Mouse (Mus musculus): Measurements from ENCODE around the gene Plagl1. TPM values are rescaled to one million over a fixed set of nuclear protein-coding genes. Genes with fewer than 3 reads are reported as not detected.

Plagl1 gene
- polyA plus RNA-seq, 1 experiment from 2014 or later: 466 TPM

DNA sequence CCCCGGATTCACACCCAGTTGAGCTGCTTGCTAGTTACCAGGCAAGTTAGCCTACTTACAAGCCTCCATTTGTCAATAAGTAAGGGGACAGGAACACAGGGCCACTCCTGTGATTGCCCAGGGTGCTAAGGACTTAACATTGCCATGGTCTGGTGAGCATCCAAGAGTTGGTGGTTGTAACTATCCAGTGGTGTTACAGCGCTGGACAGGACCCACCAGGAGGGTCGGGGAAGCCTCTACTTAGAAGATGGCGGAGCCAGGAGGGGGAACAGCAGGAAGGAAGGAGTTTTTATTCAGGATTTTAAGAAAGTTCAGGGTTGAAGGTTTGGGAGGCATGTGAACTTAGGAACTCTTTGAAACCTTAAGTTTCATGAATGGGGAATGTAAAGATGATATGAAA lies 53.3 kb downstream of the Plagl1 start:
- Histone ChIP-seq H3K9ac (replicated peaks; ENCODE audit: low read depth, low read length) (no peak overlapping the region), H3K4me2 (replicated peaks; ENCODE audit: low read depth, low read length) (no peak overlapping the region), H3K4me1 (ENCODE audit: control insufficient read depth, insufficient read depth, low read length) (peaks cover 19% of the 10 kb centered on the region), H3K4me3 (ENCODE audit: low read depth, low read length) (no peak overlapping the region), H3K36me3 (ENCODE audit: control insufficient read depth, insufficient read depth, low read length) (0 out of 2 replicates have a peak, but pooled peaks cover 8% of the 10 kb centered on the region), H3K27me3 (ENCODE audit: control insufficient read depth, insufficient read depth, low read length) (no peaks in the 10 kb centered on the region), H3K9me3 (ENCODE audit: control insufficient read depth, low read depth, low read length) (no peaks in the 10 kb centered on the region), H3K27ac (ENCODE audit: low read length) (0 out of 2 replicates have a peak overlapping the region, but pooled peaks have one; percentile 6)
- ATAC-seq (ENCODE audit: insufficient number of reproducible peaks, insufficient read depth, low FRiP score, low read depth): no peak
- 81% methylated on average over 4 of the region's 4 CpGs for WGBS

DNA sequence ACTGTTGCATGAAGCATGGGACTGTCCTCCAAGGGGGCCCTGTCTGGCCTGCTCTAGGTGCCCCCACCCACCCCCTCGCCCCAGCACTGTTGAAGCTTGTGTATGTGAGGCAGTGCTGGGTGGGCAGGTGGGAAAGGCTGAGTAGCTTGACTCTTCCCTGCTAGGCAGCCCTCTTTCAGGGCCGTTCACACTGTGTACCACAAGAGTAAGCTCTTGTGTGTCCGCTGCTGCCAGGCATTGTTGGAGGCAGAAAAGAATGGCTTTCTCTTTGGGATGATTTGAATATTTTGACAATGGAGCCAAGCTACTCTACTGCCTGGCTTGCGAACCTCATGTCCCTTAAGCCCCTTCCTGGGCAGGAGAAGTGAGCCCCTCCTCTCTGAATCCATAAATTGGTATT lies 54.7 kb downstream of the Plagl1 start:
- no peak overlapping the region for H3K4me2 ChIP-seq (replicated peaks; ENCODE audit: low read depth, low read length)
- no peak overlapping the region for H3K9ac ChIP-seq (replicated peaks; ENCODE audit: low read depth, low read length)
- ATAC-seq (ENCODE audit: insufficient number of reproducible peaks, insufficient read depth, low FRiP score, low read depth): no peak
- H3K4me3 ChIP-seq (ENCODE audit: low read depth, low read length): no peak overlapping the region
- H3K27me3 ChIP-seq (ENCODE audit: control insufficient read depth, insufficient read depth, low read length): no peaks in the 10 kb centered on the region
- H3K9me3 ChIP-seq (ENCODE audit: control insufficient read depth, low read depth, low read length): no peaks in the 10 kb centered on the region
- H3K27ac ChIP-seq (ENCODE audit: low read length): no peak overlapping the region
- H3K36me3 ChIP-seq (ENCODE audit: control insufficient read depth, insufficient read depth, low read length): peaks cover 12% of the 10 kb centered on the region; the same call in 1 of the 2 replicates
- peaks cover 11% of the 10 kb centered on the region for H3K4me1 ChIP-seq (ENCODE audit: control insufficient read depth, insufficient read depth, low read length)
- 80% methylated on average over 4 of the region's 4 CpGs for WGBS

DNA sequence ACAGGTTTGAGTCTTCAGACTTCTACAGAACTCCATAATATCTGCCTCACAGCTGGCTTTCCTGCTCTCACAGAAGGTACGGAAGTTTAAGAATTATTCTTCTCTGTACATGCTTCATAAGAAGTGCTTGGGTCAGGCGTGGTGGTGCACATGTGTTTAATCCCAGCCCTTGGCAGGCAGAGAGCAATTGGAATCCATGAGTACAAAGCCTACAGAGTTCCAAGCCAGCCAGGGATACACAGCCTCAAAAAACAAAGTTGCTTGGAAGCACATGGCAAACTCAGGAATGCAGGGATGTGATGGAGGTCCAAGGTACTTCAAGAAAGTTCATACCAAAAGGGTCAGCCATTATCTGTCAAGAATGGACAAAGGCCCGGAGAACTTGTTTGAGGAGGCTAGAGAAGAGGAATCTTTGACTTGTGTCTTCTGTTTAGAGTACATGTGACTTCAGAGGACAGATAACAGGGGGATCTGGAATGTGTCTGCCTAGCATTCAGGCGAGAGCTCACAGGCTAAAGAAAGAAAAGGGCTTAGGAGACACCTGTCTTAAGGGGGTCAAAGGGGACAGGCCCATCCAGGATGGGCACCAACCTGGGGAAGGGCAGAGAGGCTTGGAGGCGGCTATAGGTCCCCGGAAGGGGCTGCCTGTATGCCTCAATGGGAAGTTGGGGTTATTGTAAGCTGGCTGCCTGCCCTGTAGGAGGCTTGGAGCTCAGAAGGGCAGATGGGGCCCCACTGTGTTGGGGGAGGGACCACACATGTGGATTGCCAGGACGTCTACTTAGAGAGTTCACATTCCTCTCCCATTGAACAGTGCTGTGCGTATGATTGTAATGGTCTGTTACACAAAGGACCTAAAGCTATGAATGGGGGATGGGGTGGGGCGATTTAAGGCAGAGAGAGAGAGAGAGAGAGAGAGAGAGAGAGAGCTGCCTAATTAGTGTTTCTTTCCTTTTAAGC lies 56.7 kb downstream of the Plagl1 start:
- H3K27ac ChIP-seq (ENCODE audit: low read length): peak overlapping the region; percentile 30; the same call in 1 of the 2 replicates
- H3K4me1 ChIP-seq (ENCODE audit: control insufficient read depth, insufficient read depth, low read length): peaks cover 11% of the 10 kb centered on the region
- no peak overlapping the region for H3K4me2 ChIP-seq (replicated peaks; ENCODE audit: low read depth, low read length)
- 38% methylated on average over 9 of the region's 9 CpGs for WGBS
- peak; percentile 35; the same call in 1 of the 2 replicates for ATAC-seq (ENCODE audit: insufficient number of reproducible peaks, insufficient read depth, low FRiP score, low read depth)
- peaks cover 13% of the 10 kb centered on the region; the same call in 1 of the 2 replicates for H3K36me3 ChIP-seq (ENCODE audit: control insufficient read depth, insufficient read depth, low read length)
- no peaks in the 10 kb centered on the region for H3K27me3 ChIP-seq (ENCODE audit: control insufficient read depth, insufficient read depth, low read length)
- H3K9ac ChIP-seq (replicated peaks; ENCODE audit: low read depth, low read length): no peak overlapping the region
- no peaks in the 10 kb centered on the region for H3K9me3 ChIP-seq (ENCODE audit: control insufficient read depth, low read depth, low read length)
- H3K4me3 ChIP-seq (ENCODE audit: low read depth, low read length): no peak overlapping the region

DNA sequence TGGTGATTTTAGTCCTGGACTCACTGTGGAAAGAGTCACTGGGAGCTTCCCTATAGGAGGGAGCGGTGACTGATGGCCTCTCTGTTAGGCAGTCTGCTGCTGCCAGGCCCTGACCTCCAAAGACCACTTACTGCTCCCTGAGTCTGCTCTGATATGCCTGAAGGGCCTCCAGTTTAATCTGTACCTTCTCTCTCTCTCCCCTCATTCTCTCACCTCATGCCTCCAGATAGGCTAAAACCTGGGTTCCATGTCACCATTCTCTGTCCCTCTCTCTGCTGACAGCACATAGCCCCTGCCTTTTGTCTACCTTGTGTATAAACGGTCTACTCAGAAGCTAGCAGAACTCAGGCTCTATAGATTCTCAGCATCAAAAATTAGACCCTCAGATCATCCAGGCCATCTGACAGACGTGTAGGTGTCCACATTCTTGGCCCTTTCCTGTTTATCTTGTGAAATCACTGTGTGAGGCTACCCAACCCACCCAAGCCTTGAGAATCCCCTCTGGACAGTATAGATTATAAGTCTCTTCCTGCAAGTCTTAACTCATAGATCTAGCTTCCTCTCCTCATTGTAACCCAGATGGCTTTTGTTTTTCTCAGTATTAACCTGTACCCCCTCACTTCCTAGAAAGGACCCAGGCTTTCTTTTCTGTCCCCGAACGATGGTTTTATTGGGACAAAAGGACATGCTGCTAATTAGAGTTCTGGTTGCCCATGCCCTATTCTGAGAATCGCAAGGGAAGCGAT lies 57.9 kb downstream of the Plagl1 start:
- peaks cover 11% of the 10 kb centered on the region for H3K4me1 ChIP-seq (ENCODE audit: control insufficient read depth, insufficient read depth, low read length)
- H3K9me3 ChIP-seq (ENCODE audit: control insufficient read depth, low read depth, low read length): no peaks in the 10 kb centered on the region
- peaks cover 13% of the 10 kb centered on the region; the same call in 1 of the 2 replicates for H3K36me3 ChIP-seq (ENCODE audit: control insufficient read depth, insufficient read depth, low read length)
- no peak overlapping the region for H3K4me2 ChIP-seq (replicated peaks; ENCODE audit: low read depth, low read length)
- H3K9ac ChIP-seq (replicated peaks; ENCODE audit: low read depth, low read length): no peak overlapping the region
- no peaks in the 10 kb centered on the region for H3K27me3 ChIP-seq (ENCODE audit: control insufficient read depth, insufficient read depth, low read length)
- H3K27ac ChIP-seq (ENCODE audit: low read length): peak overlapping the region; percentile 1; the same call in 1 of the 2 replicates
- no peak for ATAC-seq (ENCODE audit: insufficient number of reproducible peaks, insufficient read depth, low FRiP score, low read depth)
- WGBS: 74% methylated on average over 7 of the region's 7 CpGs
- H3K4me3 ChIP-seq (ENCODE audit: low read depth, low read length): no peak overlapping the region

DNA sequence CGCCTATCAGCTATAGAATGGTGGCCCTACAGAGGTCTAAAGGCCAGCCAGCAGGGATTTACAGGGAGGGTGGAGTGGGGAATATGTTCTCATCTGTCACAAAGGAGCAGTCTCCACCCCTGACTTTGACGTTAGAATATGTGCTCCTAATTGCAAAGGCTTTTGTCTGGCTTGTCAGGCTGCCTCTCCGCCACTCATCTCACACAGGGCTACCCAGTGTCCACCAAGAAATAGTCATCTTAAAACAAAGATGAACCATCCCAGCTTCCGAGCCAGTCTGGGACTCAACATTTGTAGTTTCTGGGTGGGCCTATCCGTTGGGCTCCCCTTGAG lies 58.4 kb downstream of the Plagl1 start:
- H3K9ac ChIP-seq (replicated peaks; ENCODE audit: low read depth, low read length): no peak overlapping the region
- H3K36me3 ChIP-seq (ENCODE audit: control insufficient read depth, insufficient read depth, low read length): peaks cover 13% of the 10 kb centered on the region; the same call in 1 of the 2 replicates
- no peak overlapping the region for H3K4me3 ChIP-seq (ENCODE audit: low read depth, low read length)
- peaks cover 9% of the 10 kb centered on the region for H3K4me1 ChIP-seq (ENCODE audit: control insufficient read depth, insufficient read depth, low read length)
- ATAC-seq (ENCODE audit: insufficient number of reproducible peaks, insufficient read depth, low FRiP score, low read depth): no peak
- H3K4me2 ChIP-seq (replicated peaks; ENCODE audit: low read depth, low read length): no peak overlapping the region
- no peaks in the 10 kb centered on the region for H3K27me3 ChIP-seq (ENCODE audit: control insufficient read depth, insufficient read depth, low read length)
- peak overlapping the region; percentile 13; the same call in 1 of the 2 replicates for H3K27ac ChIP-seq (ENCODE audit: low read length)
- WGBS: 61% methylated on average over 5 of the region's 5 CpGs
- no peaks in the 10 kb centered on the region for H3K9me3 ChIP-seq (ENCODE audit: control insufficient read depth, low read depth, low read length)

DNA sequence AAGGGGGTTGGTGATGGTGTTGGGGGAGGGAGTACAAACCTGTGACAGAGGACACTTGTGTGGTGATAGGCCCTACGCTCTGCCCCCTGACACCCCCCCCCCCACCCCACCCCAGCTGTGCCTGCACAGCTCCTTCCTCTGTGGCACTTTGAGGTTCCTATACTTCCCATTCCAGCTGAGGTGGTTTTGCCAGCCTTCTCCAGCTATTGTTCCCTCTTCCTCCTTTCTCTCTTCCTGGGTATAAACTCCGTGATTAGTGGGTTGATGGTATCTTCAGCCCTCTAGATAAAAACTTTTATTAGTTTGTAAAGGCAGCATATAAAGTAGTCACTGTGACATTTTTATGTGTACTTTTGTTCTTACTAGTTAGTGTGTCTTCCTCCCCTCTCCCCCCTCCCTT lies 59.0 kb downstream of the Plagl1 start:
- no peaks in the 10 kb centered on the region for H3K27me3 ChIP-seq (ENCODE audit: control insufficient read depth, insufficient read depth, low read length)
- no peak overlapping the region for H3K9ac ChIP-seq (replicated peaks; ENCODE audit: low read depth, low read length)
- 71% methylated on average over 2 of the region's 2 CpGs for WGBS
- no peak overlapping the region for H3K4me2 ChIP-seq (replicated peaks; ENCODE audit: low read depth, low read length)
- peaks cover 9% of the 10 kb centered on the region for H3K4me1 ChIP-seq (ENCODE audit: control insufficient read depth, insufficient read depth, low read length)
- H3K4me3 ChIP-seq (ENCODE audit: low read depth, low read length): no peak overlapping the region
- peaks cover 13% of the 10 kb centered on the region; the same call in 1 of the 2 replicates for H3K36me3 ChIP-seq (ENCODE audit: control insufficient read depth, insufficient read depth, low read length)
- peak overlapping the region; percentile 13; the same call in 1 of the 2 replicates for H3K27ac ChIP-seq (ENCODE audit: low read length)
- ATAC-seq (ENCODE audit: insufficient number of reproducible peaks, insufficient read depth, low FRiP score, low read depth): no peak
- no peaks in the 10 kb centered on the region for H3K9me3 ChIP-seq (ENCODE audit: control insufficient read depth, low read depth, low read length)

DNA sequence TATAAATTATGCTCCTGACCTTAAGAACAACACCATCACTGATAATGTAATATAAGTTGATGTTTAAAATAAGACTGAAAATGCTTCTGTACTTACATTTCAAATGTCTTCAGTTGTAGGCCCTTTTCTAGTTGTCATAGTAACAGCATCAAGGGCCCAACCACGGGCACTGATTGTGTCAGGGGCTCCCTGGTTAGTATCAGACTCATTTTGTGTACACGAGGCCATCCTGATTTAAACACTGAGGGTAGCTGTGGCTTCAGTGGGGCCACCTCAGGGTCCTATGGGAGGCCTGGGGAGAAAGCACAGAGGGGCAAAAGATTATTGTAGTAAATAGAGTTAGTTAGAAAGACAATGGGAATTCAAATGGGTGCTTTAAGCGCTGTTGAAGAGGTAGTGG lies 65.5 kb downstream of the Plagl1 start:
- Histone ChIP-seq H3K27me3 (ENCODE audit: control insufficient read depth, insufficient read depth, low read length) (no peaks in the 10 kb centered on the region), H3K4me1 (ENCODE audit: control insufficient read depth, insufficient read depth, low read length) (no peaks in the 10 kb centered on the region), H3K9ac (replicated peaks; ENCODE audit: low read depth, low read length) (no peak overlapping the region), H3K9me3 (ENCODE audit: control insufficient read depth, low read depth, low read length) (0 out of 2 replicates have a peak, but pooled peaks cover 3% of the 10 kb centered on the region), H3K27ac (ENCODE audit: low read length) (no peak overlapping the region), H3K36me3 (ENCODE audit: control insufficient read depth, insufficient read depth, low read length) (peaks cover 17% of the 10 kb centered on the region; the same call in 1 of the 2 replicates), H3K4me3 (ENCODE audit: low read depth, low read length) (no peak overlapping the region), H3K4me2 (replicated peaks; ENCODE audit: low read depth, low read length) (no peak overlapping the region)
- ATAC-seq (ENCODE audit: insufficient number of reproducible peaks, insufficient read depth, low FRiP score, low read depth): no peak
- 68% methylated on average over 3 of the region's 3 CpGs for WGBS

DNA sequence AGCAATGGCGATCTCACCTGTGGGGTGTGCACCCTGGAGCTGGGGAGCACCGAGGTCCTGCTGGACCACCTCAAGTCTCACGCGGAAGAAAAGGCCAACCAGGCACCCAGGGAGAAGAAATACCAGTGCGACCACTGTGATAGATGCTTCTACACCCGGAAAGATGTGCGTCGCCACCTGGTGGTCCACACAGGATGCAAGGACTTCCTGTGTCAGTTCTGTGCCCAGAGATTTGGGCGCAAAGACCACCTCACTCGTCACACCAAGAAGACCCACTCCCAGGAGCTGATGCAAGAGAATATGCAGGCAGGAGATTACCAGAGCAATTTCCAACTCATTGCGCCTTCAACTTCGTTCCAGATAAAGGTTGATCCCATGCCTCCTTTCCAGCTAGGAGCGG lies 67.0 kb downstream of the Plagl1 start:
- H3K36me3 ChIP-seq (ENCODE audit: control insufficient read depth, insufficient read depth, low read length): peaks cover 17% of the 10 kb centered on the region; the same call in 1 of the 2 replicates
- H3K4me2 ChIP-seq (replicated peaks; ENCODE audit: low read depth, low read length): no peak overlapping the region
- ATAC-seq (ENCODE audit: insufficient number of reproducible peaks, insufficient read depth, low FRiP score, low read depth): no peak
- H3K9me3 ChIP-seq (ENCODE audit: control insufficient read depth, low read depth, low read length): 0 out of 2 replicates have a peak, but pooled peaks cover 3% of the 10 kb centered on the region
- no peak overlapping the region for H3K27ac ChIP-seq (ENCODE audit: low read length)
- H3K27me3 ChIP-seq (ENCODE audit: control insufficient read depth, insufficient read depth, low read length): no peaks in the 10 kb centered on the region
- H3K4me3 ChIP-seq (ENCODE audit: low read depth, low read length): no peak overlapping the region
- WGBS: 81% methylated on average over 13 of the region's 13 CpGs
- no peak overlapping the region for H3K9ac ChIP-seq (replicated peaks; ENCODE audit: low read depth, low read length)
- H3K4me1 ChIP-seq (ENCODE audit: control insufficient read depth, insufficient read depth, low read length): no peaks in the 10 kb centered on the region
